ENCODE assay signal across 9 mouse cellular contexts in the genomic region with DNA sequence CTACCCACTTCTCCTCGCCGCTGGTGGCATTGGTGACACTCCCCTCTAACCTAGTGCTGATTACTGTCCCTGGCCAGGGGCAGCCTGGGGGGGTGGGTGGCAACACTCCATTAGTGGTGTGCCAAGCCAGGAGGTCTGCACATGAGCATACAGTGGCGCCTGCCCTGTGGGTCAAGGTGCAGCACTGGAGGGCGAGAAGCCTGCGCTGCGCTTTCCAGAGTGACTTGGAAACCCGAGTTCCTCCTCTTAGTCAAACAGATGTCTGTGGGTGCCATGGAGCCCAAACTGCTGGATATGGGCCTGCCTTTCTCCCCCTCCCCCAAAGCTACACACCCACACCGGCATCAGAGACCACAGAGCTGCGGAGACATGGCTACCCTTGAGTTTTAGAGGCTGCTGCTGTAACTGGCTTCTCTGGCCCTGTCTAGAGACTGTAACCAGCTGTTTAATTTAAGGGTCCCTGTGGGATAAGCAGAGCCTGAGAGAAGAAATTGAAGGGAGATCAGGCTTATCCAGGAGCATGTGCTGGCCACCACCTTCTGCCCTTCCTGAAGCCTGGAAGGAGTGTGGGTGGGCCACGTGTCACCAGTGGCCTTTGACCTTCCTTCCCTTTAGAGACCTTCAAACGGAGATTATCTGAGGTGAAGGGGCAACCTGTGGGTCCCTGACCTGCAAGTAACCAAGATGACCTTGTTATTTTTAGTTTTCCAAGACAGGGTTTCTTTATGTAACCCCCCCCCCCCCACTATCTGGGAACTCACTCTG. TPM values are rescaled to one million over a fixed set of nuclear protein-coding genes. Genes with fewer than 3 reads are reported as not detected.
A peak's percentile ranks its signal among the peaks of the same experiment; 100 is the strongest.
DNase-seq lines count a peak whose midpoint lies in the region; ATAC-seq and TF ChIP-seq lines count a peak whose summit lies in the region.
"Had no signal": no experiment of that assay in that cellular context is flagged by ENCODE, and none has a peak within 500 bp of the region (broad histone marks: within the 10 kb centered on the region; RNA-seq: fewer than 3 reads in every experiment).

No protein-coding gene starts in this region.

- 0 out of 2 replicates have a peak, but pooled peaks have one; percentile 15 for TF ChIP-seq POLR2A in bone marrow, adult 2 months (IDR thresholded peaks at IDR 0.05; ENCODE audit: borderline replicate concordance, control insufficient read depth, low read depth, low read length)

- 81% methylated on average over 11 of the region's 11 CpGs for WGBS in bone marrow, adult 2 months
- 80% methylated on average over 11 of the region's 11 CpGs for WGBS in hindbrain, embryonic 12.5 days
- 61% methylated on average over 11 of the region's 11 CpGs for WGBS in liver, embryonic 13.5 days (ENCODE audit: insufficient replicate concordance)

- DNase-seq in frontal cortex, postnatal 36 days (ENCODE audit: low spot score in 2 of 2) = peak; percentile 48 to 56
- DNase-seq in liver, embryonic 13.5 days = no peak
- no peak for DNase-seq in ovary, postnatal 10 days (ENCODE audit: low spot score)
- DNase-seq in right cerebral cortex, postnatal 4 days = no peak
- no peak for DNase-seq in spleen, postnatal 36 days (ENCODE audit: low spot score in 2 of 2)

- H3K27ac ChIP-seq in bone marrow, adult 2 months (ENCODE audit: control insufficient read depth, insufficient read depth, low read depth, low read length, poor library complexity) = no peak overlapping the region; the same call in 1 of the 2 replicates
- peak overlapping the region; percentile 75 for H3K27ac ChIP-seq in hindbrain, embryonic 12.5 days
- peak overlapping the region; percentile 65 for H3K27ac ChIP-seq in liver, embryonic 13.5 days

- no peak for ATAC-seq in frontal cortex, adult (ENCODE audit: low TSS enrichment)
- ATAC-seq in hindbrain, embryonic 12.5 days (ENCODE audit: low FRiP score) = no peak; the same call in 1 of the 2 replicates
- no peak for ATAC-seq in liver, embryonic 13.5 days (ENCODE audit: low read depth)

- H3K36me3 ChIP-seq in hindbrain, embryonic 12.5 days = peaks cover 76% of the 10 kb centered on the region
- peaks cover 37% of the 10 kb centered on the region for H3K36me3 ChIP-seq in liver, embryonic 13.5 days

- H3K27me3 ChIP-seq in hindbrain, embryonic 12.5 days = no peaks in the 10 kb centered on the region
- no peaks in the 10 kb centered on the region for H3K27me3 ChIP-seq in liver, embryonic 13.5 days

- no peak overlapping the region for H3K4me2 ChIP-seq in hindbrain, embryonic 12.5 days (replicated peaks)
- H3K4me2 ChIP-seq in liver, embryonic 13.5 days = no peak overlapping the region

- H3K9me3 ChIP-seq in hindbrain, embryonic 12.5 days (replicated peaks) = no peaks in the 10 kb centered on the region
- no peaks in the 10 kb centered on the region for H3K9me3 ChIP-seq in liver, embryonic 13.5 days (replicated peaks)
- H3K9me3 ChIP-seq: megakaryocyte, embryonic 14.5 days had no signal

- no peak for TF ChIP-seq CTCF in bone marrow, adult 2 months (IDR thresholded peaks at IDR 0.05; ENCODE audit: control insufficient read depth, insufficient read depth, low read length)

- H3K4me1 ChIP-seq in bone marrow, adult 2 months (ENCODE audit: control insufficient read depth, insufficient read depth, low read length) = peaks cover 2% of the 10 kb centered on the region
- peaks cover 23% of the 10 kb centered on the region for H3K4me1 ChIP-seq in hindbrain, embryonic 12.5 days
- H3K4me1 ChIP-seq in liver, embryonic 13.5 days (replicated peaks) = peaks cover 36% of the 10 kb centered on the region

- H3K4me3 ChIP-seq in bone marrow, adult 2 months (replicated peaks; ENCODE audit: control insufficient read depth, low read depth, low read length) = no peak overlapping the region
- H3K4me3 ChIP-seq in hindbrain, embryonic 12.5 days = no peak overlapping the region
- no peak overlapping the region for H3K4me3 ChIP-seq in liver, embryonic 13.5 days (replicated peaks)

- no peak overlapping the region for H3K9ac ChIP-seq in hindbrain, embryonic 12.5 days
- H3K9ac ChIP-seq in liver, embryonic 13.5 days = no peak overlapping the region

RNA-seq across cellular contexts. Expression of a gene that starts 1.2 kb away (rescaled TPM):
- polyA plus RNA-seq in bone marrow, adult 2 months (2011; ENCODE audit: insufficient read depth, insufficient read length, low replicate concordance, missing spikeins) = 6.6 and 9.3 TPM in 2 replicates
- 0.69 and 0.92 TPM in 2 replicates for polyA plus RNA-seq in hindbrain, embryonic 12.5 days (2016; fragmentation: Nextera tagmentation; extraction: Ambion mirVana)
- polyA plus RNA-seq in liver, embryonic 13.5 days (2015; fragmentation: Nextera tagmentation; extraction: Ambion mirVana) = 11.5 and 13.9 TPM in 2 replicates

RNA-seq across cellular contexts. Expression of a gene that starts 9.3 kb away (rescaled TPM):
- 42.7 and 80.8 TPM in 2 replicates for polyA plus RNA-seq in bone marrow, adult 2 months (2011; ENCODE audit: insufficient read depth, insufficient read length, low replicate concordance, missing spikeins)
- polyA plus RNA-seq in hindbrain, embryonic 12.5 days (2016; fragmentation: Nextera tagmentation; extraction: Ambion mirVana) = 152 and 156 TPM in 2 replicates
- 71.6 and 80.5 TPM in 2 replicates for polyA plus RNA-seq in liver, embryonic 13.5 days (2015; fragmentation: Nextera tagmentation; extraction: Ambion mirVana)

RNA-seq across cellular contexts. Expression of a gene that starts 10.9 kb away (rescaled TPM):
- polyA plus RNA-seq in bone marrow, adult 2 months (2011; ENCODE audit: insufficient read depth, insufficient read length, low replicate concordance, missing spikeins) = not detected in 2 replicates
- not detected in 2 replicates for polyA plus RNA-seq in hindbrain, embryonic 12.5 days (2016; fragmentation: Nextera tagmentation; extraction: Ambion mirVana)
- polyA plus RNA-seq in liver, embryonic 13.5 days (2015; fragmentation: Nextera tagmentation; extraction: Ambion mirVana) = not detected in 2 replicates

RNA-seq across cellular contexts. Expression of a gene that starts 14.2 kb away (rescaled TPM):
- 10.1 and 10.7 TPM in 2 replicates for polyA plus RNA-seq in bone marrow, adult 2 months (2011; ENCODE audit: insufficient read depth, insufficient read length, low replicate concordance, missing spikeins)
- polyA plus RNA-seq in hindbrain, embryonic 12.5 days (2016; fragmentation: Nextera tagmentation; extraction: Ambion mirVana) = 123 and 141 TPM in 2 replicates
- polyA plus RNA-seq in liver, embryonic 13.5 days (2015; fragmentation: Nextera tagmentation; extraction: Ambion mirVana) = 7.1 TPM in 2 replicates

RNA-seq across cellular contexts. Expression of a gene that starts 46.0 kb away (rescaled TPM):
- 4.7 TPM in 1 of 2 replicates, not detected in the other for polyA plus RNA-seq in bone marrow, adult 2 months (2011; ENCODE audit: insufficient read depth, insufficient read length, low replicate concordance, missing spikeins)
- 48.6 and 61.6 TPM in 2 replicates for polyA plus RNA-seq in hindbrain, embryonic 12.5 days (2016; fragmentation: Nextera tagmentation; extraction: Ambion mirVana)
- polyA plus RNA-seq in liver, embryonic 13.5 days (2015; fragmentation: Nextera tagmentation; extraction: Ambion mirVana) = 0.53 and 0.57 TPM in 2 replicates

Comparison
In these comparisons a context has a peak if more than half of its experiments do, and no peak if none do; other contexts are left out.
1. DNase-seq: peak in frontal cortex, postnatal 36 days (2 of 2); none in liver, embryonic 13.5 days (single experiment), ovary, postnatal 10 days (single experiment), right cerebral cortex, postnatal 4 days (single experiment) and spleen, postnatal 36 days (0 of 2).